Mouse (Mus musculus) CH12F3 (cell line): ENCODE data around the gene Ttc39d.
"Not testable (repeated sequence)": the region's sequence is repeated elsewhere in the genome, so short reads cannot be mapped to it uniquely, and the experiment has no call there.

Experiments used
- in situ Hi-C: fragments of 300-500 bp; cut with MboI; formaldehyde crosslinking; loops from 2 replicates; pipeline ENCODE4 v1.14.3; 2020; ENCODE audit warnings: low sequenced_read_pairs

Gene Ttc39d

GRCm38 (mm10) chr17:80183615-80184014, 23.6 kb upstream of the Ttc39d start:
- in situ Hi-C loops = loop anchor here (5.0 to 25.0 kb wide), 2 partner anchors 136 to 321 kb away; no protein-coding TSS in a partner anchor

DNA sequence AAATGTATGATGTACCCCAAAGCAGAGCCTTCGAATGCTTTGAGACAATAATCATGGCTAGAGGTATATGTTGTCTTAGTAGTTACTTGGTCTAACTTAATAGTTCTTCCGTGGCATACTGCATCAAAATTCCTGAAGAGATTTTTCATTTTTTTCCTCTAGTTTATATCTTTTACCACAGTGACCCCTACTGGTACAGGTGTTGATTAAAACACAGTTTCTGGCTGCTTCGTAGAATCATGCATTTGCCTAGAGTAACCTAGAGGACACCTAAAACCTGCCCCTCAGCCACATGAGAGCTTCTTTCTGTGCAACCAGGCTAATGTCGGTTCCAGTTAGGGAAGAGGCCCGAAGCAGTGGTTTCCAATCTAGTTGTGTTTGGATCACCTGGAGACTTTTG, 14.2 kb upstream of the Ttc39d start:
- in situ Hi-C loops = loop anchor here (25.0 kb wide), 1 partner anchor 331 kb away; no protein-coding TSS in a partner anchor

DNA sequence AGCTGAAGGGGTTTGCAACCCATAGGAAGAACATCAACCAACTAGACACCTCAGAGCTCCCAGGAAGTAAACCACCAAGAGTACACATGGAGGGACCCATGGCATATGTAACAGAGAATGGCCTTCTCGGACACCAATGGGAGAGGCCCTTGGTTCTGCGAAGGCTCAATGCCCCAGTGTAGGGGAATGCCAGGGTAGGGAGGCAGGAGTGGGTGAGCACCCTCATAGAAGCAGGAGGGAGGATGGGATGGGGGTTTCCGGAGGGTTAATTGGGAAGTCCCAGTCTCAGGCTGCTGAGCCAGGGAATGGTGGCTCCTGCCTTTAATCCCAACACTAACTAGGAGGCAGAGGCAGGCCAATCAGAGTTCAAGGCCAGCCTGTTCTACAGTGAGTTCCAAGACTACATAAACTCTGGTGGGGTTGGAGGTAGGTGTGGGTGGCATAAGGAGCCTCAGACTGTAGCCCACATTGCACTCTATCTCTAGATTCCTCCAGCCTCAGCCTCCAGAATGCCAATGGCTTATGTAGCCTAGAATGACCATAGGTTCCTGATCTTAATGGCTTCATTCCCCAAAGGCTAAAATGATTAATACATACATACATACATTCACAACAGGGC, 8.0 kb upstream of the Ttc39d start:
- in situ Hi-C loops = loop anchor here (25.0 kb wide), 1 partner anchor 337 kb away; no protein-coding TSS in a partner anchor

DNA sequence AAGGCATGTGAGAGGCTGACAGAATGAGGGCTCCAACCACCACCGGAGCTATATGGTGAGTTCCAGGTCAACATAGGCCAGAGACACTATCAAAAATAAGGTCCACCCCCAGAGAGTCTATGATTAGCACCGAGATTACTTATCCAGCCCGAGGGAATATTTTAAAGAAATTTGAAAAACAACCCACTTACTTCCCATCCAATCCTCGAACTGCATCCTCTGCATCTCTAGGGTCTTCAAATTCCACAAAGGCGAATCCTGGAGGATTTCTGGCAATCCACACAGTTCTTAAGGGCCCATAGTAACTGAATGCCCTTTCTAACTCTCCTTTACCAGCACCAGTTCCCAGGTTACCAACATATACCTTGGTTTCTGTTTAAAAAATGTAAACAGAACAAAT, 1.6 kb upstream of the Ttc39d start:
- in situ Hi-C loops = no loop called here

DNA sequence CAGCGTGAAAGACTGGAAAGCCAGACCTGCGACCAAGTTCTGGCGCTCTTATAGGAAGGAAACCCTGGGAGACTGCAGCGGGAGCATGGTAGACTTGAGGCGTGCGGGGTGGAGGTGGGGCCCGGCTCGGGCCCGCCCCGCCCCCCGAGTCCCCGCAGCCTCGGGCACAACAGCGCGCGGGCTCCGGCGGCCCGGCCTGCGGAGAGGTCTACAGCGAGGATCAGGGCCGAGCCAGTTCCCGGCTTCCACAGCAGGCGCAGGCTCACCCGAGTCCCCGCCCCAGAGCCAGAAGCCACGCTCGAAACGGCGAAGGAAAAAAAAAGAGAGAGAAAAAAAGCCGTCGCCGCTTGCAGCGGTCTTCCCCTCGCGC, 974 bp upstream of the Ttc39d start:
- in situ Hi-C loops = no loop called here

DNA sequence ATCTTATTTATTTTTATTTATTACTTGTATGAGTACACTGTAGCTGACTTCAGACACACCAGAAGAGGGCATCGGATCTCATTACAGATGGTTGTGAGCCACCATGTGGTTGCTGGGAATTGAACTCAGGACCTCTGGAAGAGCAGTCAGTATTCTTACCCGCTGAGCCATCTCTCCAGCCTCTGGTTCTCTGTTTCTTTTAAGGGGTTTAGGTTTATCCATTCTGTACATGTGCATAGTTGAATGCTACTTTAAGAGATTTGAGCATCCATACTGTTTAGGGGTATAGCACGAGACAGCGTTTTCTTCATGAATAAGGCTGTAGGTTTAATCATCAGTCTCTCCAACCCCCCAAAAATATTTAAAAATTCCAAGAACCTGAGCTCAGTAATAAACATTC, 6.7 kb downstream of the Ttc39d start:
- in situ Hi-C loops = not testable (repeated sequence)

GRCm38 (mm10) chr17:80220131-80220530, 12.9 kb downstream of the Ttc39d start:
- in situ Hi-C loops = no loop called here

DNA sequence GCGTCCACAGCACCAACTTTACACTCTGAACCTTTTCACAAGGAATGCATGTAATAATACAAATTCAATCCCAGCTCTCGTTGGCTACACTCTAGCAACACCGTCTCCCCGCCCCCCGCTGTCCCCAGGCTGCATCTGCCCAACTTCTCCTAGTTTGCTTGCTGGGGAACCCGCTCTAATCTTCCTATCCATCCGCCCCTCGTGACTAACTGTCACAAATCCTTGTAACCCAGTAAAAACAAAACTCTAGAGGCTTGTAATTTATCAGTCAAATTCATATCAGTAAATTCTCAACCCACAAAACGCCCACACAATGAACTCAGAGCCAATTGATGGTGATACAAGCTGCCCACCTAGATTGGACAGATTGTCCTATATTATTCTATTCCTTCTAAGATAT, 13.9 kb downstream of the Ttc39d start:
- in situ Hi-C loops = no loop called here

GRCm38 (mm10) chr17:80221890-80222628, 14.8 kb downstream of the Ttc39d start:
- in situ Hi-C loops = no loop called here

DNA sequence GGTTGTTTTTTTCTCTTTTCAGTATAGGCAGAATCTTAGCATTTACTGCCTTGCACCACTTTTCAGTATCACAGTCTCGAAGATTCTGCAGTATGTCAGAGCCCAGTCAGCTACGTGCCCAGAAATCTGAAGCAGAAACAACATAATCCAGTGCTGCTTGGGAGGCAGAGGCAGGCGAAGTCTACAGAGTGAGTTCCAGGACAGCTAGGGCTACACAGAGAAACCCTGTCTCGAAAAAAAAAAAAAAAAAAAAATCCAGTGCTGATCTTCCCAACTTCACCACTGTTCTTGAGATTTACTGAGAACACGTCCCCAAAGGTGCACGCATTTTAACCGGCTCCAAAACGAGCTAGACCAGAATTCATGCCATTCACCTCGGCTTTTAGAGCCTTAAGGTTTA, 16.6 kb downstream of the Ttc39d start:
- in situ Hi-C loops = no loop called here

DNA sequence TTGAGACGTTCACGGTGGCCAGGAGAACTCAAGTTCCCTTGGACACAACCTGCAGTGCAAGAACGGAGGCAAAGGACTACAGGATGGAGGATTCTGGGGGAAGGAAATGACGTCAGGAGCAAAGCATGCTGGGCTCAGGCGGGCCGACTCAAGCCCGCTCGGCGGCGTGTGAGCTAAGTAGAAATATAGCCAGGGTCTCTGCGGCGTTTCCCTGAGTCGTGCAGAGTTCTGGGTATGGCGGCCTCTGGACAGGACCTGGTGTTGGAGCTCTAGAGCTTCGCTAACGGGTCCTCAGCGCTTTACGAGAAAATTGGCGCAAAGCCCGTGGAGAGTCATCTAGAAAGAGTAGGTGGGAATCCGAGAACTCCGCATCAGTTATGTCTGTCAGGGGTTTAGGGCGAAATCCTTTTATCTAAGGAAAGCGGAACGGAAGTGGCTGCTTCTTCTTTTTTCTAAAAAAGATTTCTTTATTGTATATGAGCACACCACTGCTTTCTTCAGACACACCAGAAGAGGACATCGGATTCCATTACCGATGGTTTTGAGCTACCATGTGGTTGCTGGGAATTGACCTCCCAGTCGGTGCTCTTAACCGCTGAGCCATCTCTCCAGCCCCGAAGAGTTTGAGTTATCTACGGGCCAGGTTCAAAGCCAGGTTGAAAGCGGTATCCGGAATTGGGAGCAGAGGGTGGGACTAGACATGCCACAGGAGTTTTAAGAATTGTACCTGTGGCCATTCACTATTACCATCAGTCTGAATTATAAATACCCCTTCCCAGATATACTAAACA, 17.3 kb downstream of the Ttc39d start, which contains the start of gene Gemin6:
Gemin6 (plus strand) TSS at position 116 of the 791 bp plus-strand sequence.
- in situ Hi-C loops = no loop called here

DNA sequence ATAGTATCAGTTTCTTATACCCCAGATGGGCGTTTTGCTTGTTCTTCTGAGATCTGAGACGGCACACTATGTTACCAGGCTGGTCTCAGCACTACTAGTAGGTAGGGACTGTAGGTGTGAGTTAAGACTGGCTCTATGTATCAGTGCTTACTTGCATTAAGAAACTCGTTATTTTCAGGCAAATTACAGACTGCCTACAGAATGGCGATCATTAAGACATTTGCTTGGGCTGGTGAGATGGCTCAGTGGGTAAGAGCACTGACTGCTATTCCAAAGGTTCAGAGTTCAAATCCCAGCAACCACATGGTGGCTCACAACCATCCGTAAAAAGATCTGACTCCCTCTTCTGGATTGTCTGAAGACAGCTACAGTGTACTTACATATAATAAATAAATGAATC, 17.9 kb downstream of the Ttc39d start:
- in situ Hi-C loops = not testable (repeated sequence)

DNA sequence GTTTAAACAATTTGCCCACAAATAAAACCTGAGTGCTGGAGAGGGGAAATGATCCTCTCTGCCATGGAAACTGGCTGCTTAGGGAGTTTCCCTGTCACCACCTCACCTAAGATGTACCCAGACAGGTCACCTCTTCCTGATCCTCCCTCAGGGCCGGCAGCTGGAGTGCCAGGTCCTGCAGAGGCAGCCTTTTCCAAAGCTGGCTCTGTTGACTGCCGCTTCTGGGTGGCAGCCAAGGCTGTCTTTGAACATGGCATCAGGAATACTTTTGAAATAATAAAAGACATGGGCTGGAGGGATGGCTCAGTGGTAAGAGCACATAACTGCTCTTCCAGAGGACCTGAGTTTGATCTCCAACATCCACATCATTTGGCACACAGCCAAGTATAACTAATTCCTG, 22.1 kb downstream of the Ttc39d start:
- in situ Hi-C loops = no loop called here

- in situ Hi-C loops = no loop called here
Measured at GRCm38 (mm10) chr17:80233844-80234243, 26.6 kb downstream of the Ttc39d start.

GRCm38 (mm10) chr17:80234376-80234775, 27.1 kb downstream of the Ttc39d start:
- in situ Hi-C loops = no loop called here

- in situ Hi-C loops = no loop called here
Measured at GRCm38 (mm10) chr17:80235477-80235876, 28.2 kb downstream of the Ttc39d start.

GRCm38 (mm10) chr17:80236805-80237204, 29.5 kb downstream of the Ttc39d start:
- in situ Hi-C loops = no loop called here

DNA sequence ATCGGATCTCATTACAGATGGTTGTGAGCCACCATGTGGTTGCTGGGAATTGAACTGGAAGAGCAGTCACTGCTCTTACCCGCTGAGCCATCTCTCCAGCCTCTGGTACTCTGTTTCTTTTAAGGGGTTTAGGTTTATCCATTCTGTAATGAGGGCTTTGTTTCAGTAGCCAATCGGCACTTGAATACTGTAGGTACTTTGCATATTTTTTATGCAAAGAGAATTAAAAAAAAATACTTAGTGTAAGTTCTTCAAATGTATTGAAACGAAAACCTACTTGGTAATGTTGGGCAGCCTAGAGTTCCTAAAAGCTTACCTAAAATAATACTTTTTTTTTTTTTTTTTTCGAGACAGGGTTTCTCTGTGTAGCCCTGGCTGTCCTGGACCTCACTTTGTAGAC, 30.2 kb downstream of the Ttc39d start:
- in situ Hi-C loops = no loop called here

DNA sequence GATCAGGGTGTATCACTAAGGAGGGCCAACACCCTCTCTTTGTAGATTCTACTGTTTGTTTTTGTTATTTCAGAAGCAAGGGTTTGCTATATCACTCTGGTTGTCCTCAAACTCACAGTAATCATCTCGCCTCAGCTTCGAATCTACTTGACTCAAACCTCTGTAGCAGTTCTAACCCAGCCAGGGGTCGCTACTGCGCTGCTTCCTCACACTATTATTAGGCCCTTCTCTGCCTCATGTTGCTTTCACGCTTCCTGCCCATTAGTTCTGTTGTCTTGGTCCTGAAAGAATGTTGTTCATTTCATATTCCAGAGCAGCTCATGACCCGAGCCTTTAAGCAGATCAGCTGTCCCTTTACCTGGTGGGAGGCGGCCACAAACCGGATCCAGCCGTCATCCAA, 34.3 kb downstream of the Ttc39d start:
- in situ Hi-C loops = no loop called here

DNA sequence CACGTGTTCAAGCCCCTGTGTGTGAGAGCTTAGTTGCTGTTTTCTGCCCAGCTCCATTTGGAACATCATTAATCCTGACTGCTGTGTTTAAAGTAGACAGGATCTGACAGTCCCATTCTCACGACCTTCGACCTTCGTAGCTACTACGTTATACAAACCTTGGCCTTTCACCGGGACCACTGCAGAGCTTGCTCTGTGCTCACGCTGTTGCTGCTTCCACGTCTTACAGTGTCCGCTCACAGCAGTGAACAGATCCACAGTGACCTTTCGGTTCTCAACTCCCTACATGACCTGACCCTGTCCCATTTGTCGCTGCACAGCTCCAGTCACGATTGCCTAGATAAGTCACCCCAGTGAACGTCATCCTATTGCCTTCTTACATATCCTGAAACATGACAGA, 35.9 kb downstream of the Ttc39d start:
- in situ Hi-C loops = no loop called here

GRCm38 (mm10) chr17:80252757-80253525, 45.7 kb downstream of the Ttc39d start:
- in situ Hi-C loops = no loop called here
